Mouse (Mus musculus): Measurements from ENCODE around the gene Gm21954. TPM values are rescaled to one million over a fixed set of nuclear protein-coding genes. Genes with fewer than 3 reads are reported as not detected.

Gene Gm21954
- total RNA-seq, 2 experiments from 2014 or later: not detected

GRCm38 (mm10) chr3:55465785-55466184 lies 6.2 kb downstream of the Gm21954 start:
- intact Hi-C loops (cut with DNase I; ENCODE audit: low total_unique reads): no loop called here
- no peak for DNase-seq

DNA sequence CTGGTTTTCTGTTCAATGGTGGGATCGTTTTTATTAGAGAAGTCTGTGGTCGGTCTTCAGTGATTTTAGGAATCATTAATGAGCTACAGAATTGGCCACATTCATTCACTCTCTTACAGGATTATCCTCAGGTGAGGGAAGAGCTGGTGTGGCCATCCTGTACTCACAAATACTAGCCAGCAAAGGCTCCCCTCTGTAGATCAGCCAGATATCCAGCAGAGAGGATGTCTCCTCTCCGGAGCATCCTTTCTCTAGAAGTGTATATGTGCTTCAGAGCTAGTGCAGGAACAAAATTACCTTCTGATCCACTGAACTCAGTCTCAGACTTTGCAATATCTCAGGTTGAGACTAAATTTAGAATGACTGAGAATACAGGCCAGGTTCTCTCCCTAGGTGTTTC lies 7.8 kb downstream of the Gm21954 start:
- no peak for DNase-seq
- intact Hi-C loops (cut with DNase I; ENCODE audit: low total_unique reads): no loop called here

DNA sequence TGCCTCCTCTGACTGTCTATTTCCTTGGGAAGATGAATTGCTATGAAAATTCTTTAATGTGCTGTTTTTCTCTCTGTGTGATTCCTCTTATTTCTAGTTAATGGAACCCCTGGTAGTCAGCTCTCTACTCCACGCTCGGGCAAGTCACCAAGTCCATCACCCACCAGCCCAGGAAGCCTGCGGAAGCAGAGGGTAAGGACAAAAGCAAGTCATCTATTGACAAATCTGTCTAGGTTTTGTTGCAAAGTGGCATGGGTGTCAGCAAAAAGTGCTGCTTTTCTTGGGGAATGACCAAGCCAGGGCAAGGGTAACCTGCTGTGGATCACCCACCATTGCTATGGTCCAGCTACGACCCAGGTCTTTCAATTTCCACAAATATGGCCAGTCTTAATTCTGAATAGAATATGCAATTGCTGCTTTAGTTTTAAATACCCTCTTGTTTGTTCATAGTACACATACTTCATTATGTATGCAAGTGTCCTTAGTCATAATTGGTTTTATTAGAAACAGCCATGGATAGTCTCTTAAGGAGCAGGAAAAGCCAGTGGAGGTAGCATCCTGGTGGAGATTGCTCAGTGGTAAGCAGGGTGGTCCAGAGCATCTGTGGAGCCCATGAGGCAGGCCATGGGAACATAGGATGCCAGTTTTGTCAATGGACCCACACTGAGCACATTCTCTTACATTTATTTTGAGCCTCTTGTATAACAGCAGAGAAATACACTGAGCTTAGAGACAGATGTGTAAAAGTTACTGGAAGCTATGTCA lies 8.9 kb downstream of the Gm21954 start:
- DNase-seq: no peak
- intact Hi-C loops (cut with DNase I; ENCODE audit: low total_unique reads): no loop called here

- intact Hi-C loops (cut with DNase I; ENCODE audit: low total_unique reads): no loop called here
- peak; percentile 11 for DNase-seq
Observed at GRCm38 (mm10) chr3:55461685-55462655, 10.0 kb downstream of the Gm21954 start.

DNA sequence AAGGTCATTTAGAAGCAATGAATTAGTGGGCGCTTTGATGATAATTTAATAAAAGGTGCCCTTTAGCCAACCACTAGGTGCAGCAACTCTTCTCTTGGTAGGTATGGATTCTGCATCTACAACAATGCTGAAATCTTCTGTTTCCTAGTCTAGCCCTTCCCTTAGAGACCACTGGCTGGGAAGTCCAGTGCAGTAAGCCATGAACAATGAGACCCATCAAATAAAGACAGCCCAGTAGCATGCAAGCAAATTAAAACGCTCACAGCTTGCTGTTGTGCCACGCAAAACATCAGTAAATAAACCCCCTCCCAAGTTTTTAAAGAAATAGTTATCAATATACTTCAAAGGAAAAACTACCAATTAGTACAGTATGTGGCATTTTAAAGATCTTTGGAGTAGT lies 10.9 kb downstream of the Gm21954 start:
- intact Hi-C loops (cut with DNase I; ENCODE audit: low total_unique reads): no loop called here
- DNase-seq: no peak

GRCm38 (mm10) chr3:55452464-55452863 lies 19.5 kb downstream of the Gm21954 start:
- DNase-seq: no peak
- intact Hi-C loops (cut with DNase I; ENCODE audit: low total_unique reads): no loop called here

- no peak for DNase-seq
Observed at GRCm38 (mm10) chr3:55451877-55452276, 20.1 kb downstream of the Gm21954 start.

GRCm38 (mm10) chr3:55451035-55451434 lies 21.0 kb downstream of the Gm21954 start:
- intact Hi-C loops (cut with DNase I; ENCODE audit: low total_unique reads): no loop called here

More at GRCm38 (mm10) chr3:55451877-55452276, 20.1 kb downstream of the Gm21954 start:
- intact Hi-C loops (cut with DNase I; ENCODE audit: low total_unique reads): no loop called here

GRCm38 (mm10) chr3:55449148-55449547 lies 22.9 kb downstream of the Gm21954 start:
- no peak for DNase-seq
- intact Hi-C loops (cut with DNase I; ENCODE audit: low total_unique reads): no loop called here

More at GRCm38 (mm10) chr3:55451035-55451434, 21.0 kb downstream of the Gm21954 start:
- no peak for DNase-seq

DNA sequence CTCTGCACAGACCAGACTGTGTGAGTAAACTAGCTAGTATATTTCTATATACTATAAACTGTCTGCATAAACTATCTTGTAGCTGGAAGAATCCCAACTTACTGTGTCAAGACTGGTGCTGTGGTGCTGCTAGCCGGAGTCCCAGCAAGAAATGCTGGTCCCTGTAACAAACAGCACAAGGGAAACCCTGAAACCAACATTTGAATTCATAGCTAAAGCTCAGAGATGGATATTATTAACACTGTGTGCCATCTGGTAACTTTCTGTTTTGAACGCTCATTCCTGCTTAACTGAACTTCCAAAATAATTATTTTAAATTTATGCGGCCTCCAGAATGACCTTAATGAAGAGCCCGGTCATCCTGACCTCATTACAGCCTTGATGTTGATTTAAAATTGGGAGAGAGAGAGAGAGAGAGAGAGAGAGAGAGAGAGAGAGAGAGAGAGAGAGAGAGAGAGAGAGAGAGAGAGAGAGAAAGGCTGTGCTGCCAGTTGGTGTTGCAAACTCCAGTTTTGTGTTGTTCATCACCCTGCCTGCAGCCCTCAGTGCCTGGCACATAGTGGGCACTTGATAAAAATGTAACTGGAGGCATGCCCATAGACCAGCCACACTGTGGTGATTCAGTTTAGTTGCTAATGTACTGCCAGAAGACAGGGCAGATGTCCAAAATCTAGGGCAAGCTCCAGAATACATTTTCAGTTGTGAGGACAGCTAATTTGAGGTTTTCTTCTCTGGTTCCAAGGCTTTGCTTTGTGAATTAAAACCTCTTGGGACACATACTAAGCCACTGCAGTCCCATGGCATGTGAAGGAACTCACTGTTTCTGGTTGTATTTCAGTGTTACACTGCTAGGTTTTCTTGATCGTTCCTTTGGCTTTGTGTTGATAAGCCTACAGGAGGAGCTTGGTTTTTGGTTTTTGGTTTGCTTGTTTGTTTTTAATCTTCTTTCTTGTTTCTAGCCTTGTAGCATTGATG lies 24.2 kb downstream of the Gm21954 start:
- intact Hi-C loops (cut with DNase I; ENCODE audit: low total_unique reads): no loop called here

DNA sequence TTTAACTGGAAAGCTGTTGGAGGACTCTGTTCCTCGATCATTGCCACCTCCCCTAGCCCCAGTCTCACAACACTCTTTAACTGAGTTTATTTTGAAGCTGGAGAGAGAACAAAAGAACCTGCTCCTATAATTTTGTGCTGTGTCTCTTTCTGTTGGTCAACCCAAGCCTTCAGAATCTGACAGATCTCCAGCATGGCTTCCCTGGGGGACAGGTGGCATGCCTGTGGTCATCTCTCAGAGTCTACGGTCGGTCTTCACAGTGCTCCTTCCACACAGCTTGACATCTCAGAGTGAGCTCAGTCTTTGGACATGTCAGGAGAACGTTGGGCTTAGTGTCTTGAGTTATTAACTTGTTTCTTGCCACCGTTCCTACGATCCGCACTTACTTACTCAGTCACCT lies 25.3 kb downstream of the Gm21954 start:
- DNase-seq: no peak
- intact Hi-C loops (cut with DNase I; ENCODE audit: low total_unique reads): no loop called here

More for the DNA sequence above, 24.2 kb downstream of the Gm21954 start:
- peak; percentile 13 for DNase-seq

DNA sequence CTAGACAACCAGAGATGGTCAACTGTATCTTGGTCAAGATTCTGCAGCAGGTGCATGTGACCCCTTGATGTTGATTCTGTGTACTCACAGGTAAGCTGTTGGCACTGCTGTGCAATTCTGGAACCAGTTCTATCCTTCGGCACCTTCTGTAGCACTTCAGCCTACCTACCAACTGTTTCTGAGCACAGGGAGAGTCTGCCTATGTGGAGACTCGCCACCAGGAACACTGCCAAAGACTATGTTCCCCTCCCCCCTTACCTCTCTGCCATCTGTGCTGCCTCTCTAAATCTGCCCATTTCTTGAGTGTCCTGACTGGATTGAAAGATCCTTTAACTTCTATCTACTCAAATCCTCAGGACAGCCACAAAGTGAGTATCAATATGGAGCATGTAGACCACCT lies 28.3 kb downstream of the Gm21954 start:
- no peak for DNase-seq
- intact Hi-C loops (cut with DNase I; ENCODE audit: low total_unique reads): no loop called here

DNA sequence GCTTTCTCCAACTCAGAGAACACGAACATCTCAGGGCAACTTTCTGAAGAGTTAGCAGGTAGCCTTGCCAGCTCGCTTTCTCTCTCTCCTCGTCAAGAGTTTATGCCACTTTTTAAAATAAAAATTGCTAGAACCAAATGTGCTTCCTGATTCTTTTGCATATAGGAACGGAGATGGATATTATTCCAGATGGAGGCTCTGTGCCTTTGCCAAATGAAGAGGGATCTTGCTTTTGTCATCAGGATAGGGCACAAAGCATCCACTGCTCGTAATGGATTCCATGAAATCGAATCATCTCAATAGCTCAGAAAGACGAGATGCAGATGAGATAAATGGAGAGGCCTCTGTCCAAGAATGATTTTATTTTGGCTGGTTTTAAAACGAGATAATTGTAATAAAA lies 28.7 kb downstream of the Gm21954 start:
- intact Hi-C loops (cut with DNase I; ENCODE audit: low total_unique reads): no loop called here
- no peak for DNase-seq

DNA sequence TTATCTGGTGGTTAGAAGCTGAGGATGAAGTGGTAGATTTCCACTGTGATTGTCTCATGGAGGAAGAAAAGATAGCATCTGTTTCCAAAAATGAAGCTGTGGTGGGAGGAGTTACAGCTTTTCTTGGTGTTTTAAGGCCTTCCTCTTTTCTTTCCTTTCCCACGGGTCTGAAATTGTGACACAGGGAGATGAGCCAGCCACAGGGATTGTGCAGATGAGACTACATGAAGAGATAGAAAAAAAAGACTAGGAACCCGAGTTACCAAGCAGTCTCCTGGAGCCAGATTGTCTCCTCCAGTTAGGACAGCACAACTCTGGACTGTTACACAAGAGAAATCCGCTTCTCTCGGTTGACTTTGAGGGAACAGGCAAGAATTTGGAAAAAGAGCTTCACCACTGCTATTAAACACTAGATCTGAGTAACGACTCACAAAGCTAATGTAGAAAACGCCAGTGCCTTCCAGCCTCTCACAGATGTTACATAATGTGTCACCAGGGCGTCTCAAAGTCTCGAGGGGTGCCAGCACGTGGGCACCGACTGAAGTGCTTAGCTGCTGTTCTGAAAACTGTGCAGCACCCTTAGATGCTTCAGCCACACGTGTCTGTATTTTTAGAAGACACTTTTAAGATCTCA lies 29.9 kb downstream of the Gm21954 start:
- intact Hi-C loops (cut with DNase I; ENCODE audit: low total_unique reads): no loop called here
- no peak for DNase-seq

DNA sequence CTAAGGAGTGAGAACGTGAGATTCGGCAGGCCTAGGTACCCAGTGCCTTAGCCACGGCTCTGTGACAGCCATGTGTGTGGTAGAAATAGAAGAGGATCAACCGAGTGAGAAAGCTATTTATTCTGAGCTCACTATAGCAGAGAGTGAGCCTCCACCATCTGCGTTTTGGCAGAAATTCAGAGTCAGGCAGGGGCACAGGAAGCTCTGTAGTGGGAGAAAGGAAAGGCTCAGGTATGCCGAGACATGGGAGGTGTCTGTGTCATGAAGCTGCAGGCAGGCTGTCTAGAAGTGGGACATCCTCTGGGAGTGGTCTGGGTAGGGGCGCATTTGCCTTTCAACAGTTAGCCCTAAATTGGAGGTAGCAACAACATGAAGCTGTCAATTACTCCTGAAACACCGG lies 31.7 kb downstream of the Gm21954 start:
- intact Hi-C loops (cut with DNase I; ENCODE audit: low total_unique reads): no loop called here
- no peak for DNase-seq

- DNase-seq: no peak
- intact Hi-C loops (cut with DNase I; ENCODE audit: low total_unique reads): no loop called here
Observed at GRCm38 (mm10) chr3:55438824-55439446, 33.1 kb downstream of the Gm21954 start.

DNA sequence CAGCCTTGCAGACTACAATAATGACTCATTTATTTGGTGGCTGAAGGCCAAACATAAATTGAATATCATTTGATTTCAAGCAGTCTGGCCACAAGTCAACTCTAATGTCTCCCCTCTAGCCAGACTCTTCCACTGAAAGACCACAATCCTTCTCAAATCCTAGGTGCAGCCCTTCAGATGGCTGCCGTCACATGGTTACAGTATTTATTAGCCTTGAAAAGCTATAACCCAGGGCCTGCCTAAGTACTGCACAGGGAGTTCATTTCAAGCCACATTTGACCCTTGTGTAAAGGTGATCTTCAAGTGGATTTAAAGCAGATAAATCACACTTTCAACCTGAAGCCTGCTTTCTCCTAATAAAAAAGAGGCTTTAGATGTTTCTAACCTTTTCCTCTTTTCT lies 37.7 kb downstream of the Gm21954 start:
- intact Hi-C loops (cut with DNase I; ENCODE audit: low total_unique reads): no loop called here
- DNase-seq: no peak

- intact Hi-C loops (cut with DNase I; ENCODE audit: low total_unique reads): no loop called here
- no peak for DNase-seq
Observed at GRCm38 (mm10) chr3:55431223-55431622, 40.8 kb downstream of the Gm21954 start.

All from gastrocnemius, postnatal 14 days (tissue).